Mouse (Mus musculus) mesoderm, embryonic 11.5 days (tissue): Measurements from ENCODE around the gene Vav2.

ENCODE experiments used
- DNase-seq: peaks from one replicate; pipeline ENCODE4 v3.0.0-alpha.2; 2012; ENCODE audit warnings: low read depth, low spot score

Vav2 gene

GRCm38 (mm10) chr2:27320820-27321219 is 106.0 kb downstream of the Vav2 start:
- no peak for DNase-seq

- no peak for DNase-seq
These were observed 108.2 kb downstream of the Vav2 start for GRCm38 (mm10) chr2:27318606-27319005.

GRCm38 (mm10) chr2:27318197-27318596 is 108.6 kb downstream of the Vav2 start:
- DNase-seq = no peak

GRCm38 (mm10) chr2:27316167-27316566 is 110.7 kb downstream of the Vav2 start:
- DNase-seq = no peak

GRCm38 (mm10) chr2:27314269-27314668 is 112.6 kb downstream of the Vav2 start:
- no peak for DNase-seq

GRCm38 (mm10) chr2:27312500-27312899 is 114.3 kb downstream of the Vav2 start:
- no peak for DNase-seq

- DNase-seq = no peak
These were observed 115.2 kb downstream of the Vav2 start for GRCm38 (mm10) chr2:27311606-27312005.

GRCm38 (mm10) chr2:27310908-27311307 is 115.9 kb downstream of the Vav2 start:
- DNase-seq = no peak

- no peak for DNase-seq
These were observed 116.6 kb downstream of the Vav2 start for GRCm38 (mm10) chr2:27310221-27310620.

- no peak for DNase-seq
These were observed 120.2 kb downstream of the Vav2 start for GRCm38 (mm10) chr2:27306628-27307027.

- DNase-seq = no peak
These were observed 122.1 kb downstream of the Vav2 start for GRCm38 (mm10) chr2:27304741-27305140.

- DNase-seq = no peak
These were observed 122.8 kb downstream of the Vav2 start for GRCm38 (mm10) chr2:27304074-27304473.

GRCm38 (mm10) chr2:27301444-27302111 is 125.3 kb downstream of the Vav2 start:
- DNase-seq = peak; percentile 53

- DNase-seq = no peak
These were observed 125.9 kb downstream of the Vav2 start for GRCm38 (mm10) chr2:27300725-27301443.

GRCm38 (mm10) chr2:27296656-27297406 is 130.0 kb downstream of the Vav2 start:
- DNase-seq = no peak

GRCm38 (mm10) chr2:27294777-27295176 is 132.1 kb downstream of the Vav2 start:
- no peak for DNase-seq

- DNase-seq = peak; percentile 93
These were observed 137.8 kb downstream of the Vav2 start for GRCm38 (mm10) chr2:27289019-27289418.

- no peak for DNase-seq
These were observed 139.7 kb downstream of the Vav2 start for GRCm38 (mm10) chr2:27286971-27287710.

GRCm38 (mm10) chr2:27284441-27284840 is 142.4 kb downstream of the Vav2 start:
- no peak for DNase-seq

GRCm38 (mm10) chr2:27281771-27282170 is 145.1 kb downstream of the Vav2 start:
- DNase-seq = no peak

GRCm38 (mm10) chr2:27280920-27281611 is 145.8 kb downstream of the Vav2 start:
- DNase-seq = peak; percentile 72
